Mouse (Mus musculus) CD4-positive, CD25-positive, alpha-beta regulatory T cell, adult 2 months (primary cell): ENCODE data around the gene Psph.
A peak's percentile ranks its signal among the peaks of the same experiment; 100 is the strongest.

Experiments used
- DNase-seq: peaks from one replicate; pipeline ENCODE4 v3.0.0-alpha.2; 2012; ENCODE audit warnings: low read depth, low spot score

Psph gene

GRCm38 (mm10) chr5:129731021-129731420 is 56.2 kb downstream of the Psph start:
- DNase-seq = no peak

- DNase-seq = no peak
Observed at GRCm38 (mm10) chr5:129730344-129730743, 56.9 kb downstream of the Psph start.

- DNase-seq = no peak
Observed at GRCm38 (mm10) chr5:129729286-129729685, 58.0 kb downstream of the Psph start.

GRCm38 (mm10) chr5:129726784-129727183 is 60.5 kb downstream of the Psph start:
- no peak for DNase-seq

GRCm38 (mm10) chr5:129725774-129726392 is 61.4 kb downstream of the Psph start:
- DNase-seq = peak; percentile 36

GRCm38 (mm10) chr5:129724834-129725773 is 62.1 kb downstream of the Psph start, which contains the start of gene Nipsnap2:
TSS of gene Nipsnap2 (plus strand) at chr5:129725063.
- DNase-seq = peak; percentile 93

GRCm38 (mm10) chr5:129724268-129724667 is 63.0 kb downstream of the Psph start:
- no peak for DNase-seq

- peak; percentile 20 for DNase-seq
Observed at GRCm38 (mm10) chr5:129720176-129720575, 67.1 kb downstream of the Psph start.

GRCm38 (mm10) chr5:129717016-129717415 is 70.2 kb downstream of the Psph start:
- peak; percentile 17 for DNase-seq
